Comparison of ENCODE assay signal across 14 mouse cellular contexts in genomic region chr16:21833970-21834369, GRCm38 (mm10). TPM values are rescaled to one million over a fixed set of nuclear protein-coding genes. Genes with fewer than 3 reads are reported as not detected.
"Had no signal": no experiment of that assay in that cellular context is flagged by ENCODE, and none has a peak within 500 bp of the region (broad histone marks: within the 10 kb centered on the region; RNA-seq: fewer than 3 reads in every experiment).

No protein-coding gene starts in this region.

- H3K36me3 ChIP-seq: lung, embryonic 15.5 days; midbrain, embryonic 13.5 days; midbrain, embryonic 15.5 days; neural tube, embryonic 12.5 days; stomach, embryonic 15.5 days had no signal

- H3K27me3 ChIP-seq: lung, embryonic 15.5 days; midbrain, embryonic 13.5 days; midbrain, embryonic 15.5 days; neural tube, embryonic 12.5 days; stomach, embryonic 15.5 days had no signal

- H3K27ac ChIP-seq: lung, embryonic 15.5 days; macrophage; midbrain, embryonic 13.5 days; midbrain, embryonic 15.5 days; neural tube, embryonic 12.5 days; stomach, embryonic 15.5 days; stomach, postnatal 0 days had no signal

- DNase-seq: lung, adult 2 months; lung, postnatal 14 days; lung, postnatal 36 days; right cerebral cortex, postnatal 14 days had no signal

- H3K4me1 ChIP-seq: lung, embryonic 15.5 days; midbrain, embryonic 13.5 days; midbrain, embryonic 15.5 days; neural tube, embryonic 12.5 days; stomach, embryonic 15.5 days had no signal

- H3K4me3 ChIP-seq: lung, embryonic 15.5 days; megakaryocyte, embryonic 14.5 days; midbrain, embryonic 13.5 days; midbrain, embryonic 15.5 days; neural tube, embryonic 12.5 days; stomach, embryonic 15.5 days had no signal

- H3K9ac ChIP-seq: lung, embryonic 15.5 days; midbrain, embryonic 13.5 days; midbrain, embryonic 15.5 days; neural tube, embryonic 12.5 days; stomach, embryonic 15.5 days had no signal

RNA-seq across cellular contexts. Expression of gene Map3k13, which starts 39.8 kb away (rescaled TPM):
- total RNA-seq: megakaryocyte progenitor cell, adult 5-6 weeks; monocyte, adult 5-6 weeks had no signal
